Mouse (Mus musculus): ENCODE data around the gene D6Ertd527e.
A peak's percentile ranks its signal among the peaks of the same experiment; 100 is the strongest.

D6Ertd527e gene

GRCm38 (mm10) chr6:87151427-87151826, 46.9 kb downstream of the D6Ertd527e start:
- no peak for DNase-seq (ENCODE audit: low read depth, low spot score)

- DNase-seq (ENCODE audit: low read depth, low spot score): no peak
Observed at GRCm38 (mm10) chr6:87152461-87153230, 48.1 kb downstream of the D6Ertd527e start.

DNA sequence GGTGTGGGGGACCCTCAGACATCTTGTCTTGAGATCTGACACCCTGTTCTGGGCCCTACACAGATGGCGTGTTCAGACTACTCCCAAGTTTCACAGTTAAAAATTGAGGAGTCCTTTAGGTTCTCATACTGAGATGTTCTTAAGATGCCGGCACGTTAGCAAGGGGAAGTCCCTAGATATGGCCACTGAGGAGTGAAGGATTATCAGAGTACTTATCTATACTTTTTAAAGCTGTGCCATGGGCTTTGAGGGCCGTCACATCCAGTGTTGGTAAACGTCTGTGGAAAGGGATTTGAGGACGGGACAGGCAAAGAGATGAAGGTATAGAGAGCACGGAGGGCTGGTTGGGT, 48.7 kb downstream of the D6Ertd527e start:
- no peak for DNase-seq (ENCODE audit: low read depth, low spot score)

DNA sequence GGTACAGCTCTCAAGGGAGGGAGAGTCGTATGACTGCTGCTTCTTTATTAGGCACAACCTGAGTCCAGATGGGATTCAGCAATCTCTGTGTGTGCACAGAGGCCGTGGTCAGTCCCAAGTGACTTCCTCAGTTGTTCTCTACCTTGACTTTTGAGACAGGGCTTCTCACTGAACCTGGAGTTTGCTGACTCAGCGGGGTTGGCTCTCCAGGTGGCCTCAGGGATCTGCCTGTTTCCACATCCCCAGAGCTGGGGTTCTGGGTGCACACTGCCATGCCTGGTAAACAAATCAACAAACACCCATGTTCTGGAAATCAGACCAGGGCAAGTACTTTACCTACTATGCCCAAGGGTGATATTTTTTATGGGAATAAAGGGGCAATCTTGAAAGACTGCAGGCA, 49.3 kb downstream of the D6Ertd527e start:
- DNase-seq (ENCODE audit: low read depth, low spot score): no peak

DNA sequence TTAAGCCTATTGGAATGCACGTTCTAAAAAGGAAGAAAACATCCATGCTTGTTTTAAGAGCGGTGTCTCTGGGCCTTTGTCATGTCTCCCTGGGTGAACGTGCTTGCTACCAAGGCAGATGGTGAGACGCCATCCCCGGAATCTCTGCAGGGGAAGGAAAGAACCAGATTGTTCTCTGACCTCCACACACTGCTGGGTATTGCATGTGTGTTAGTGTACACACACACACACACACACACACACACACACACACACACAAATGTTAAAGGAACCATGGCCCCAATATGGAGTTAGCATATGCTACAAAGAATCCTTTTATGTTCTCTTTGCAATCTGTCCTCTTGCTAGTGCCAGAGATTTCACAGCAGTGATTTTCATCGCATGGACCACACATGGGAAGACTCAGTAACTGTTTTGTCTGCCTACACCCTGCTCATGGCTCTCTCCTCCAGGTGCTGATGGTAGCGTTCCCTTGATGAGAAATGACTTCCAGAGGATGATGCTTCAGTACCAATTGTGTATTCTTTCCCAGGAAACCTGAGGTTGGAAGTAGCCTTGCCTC, 53.6 kb downstream of the D6Ertd527e start:
- no peak for DNase-seq (ENCODE audit: low read depth, low spot score)

- peak; percentile 20 for DNase-seq (ENCODE audit: low read depth, low spot score)
Observed at GRCm38 (mm10) chr6:87160196-87160595, 55.6 kb downstream of the D6Ertd527e start.

DNA sequence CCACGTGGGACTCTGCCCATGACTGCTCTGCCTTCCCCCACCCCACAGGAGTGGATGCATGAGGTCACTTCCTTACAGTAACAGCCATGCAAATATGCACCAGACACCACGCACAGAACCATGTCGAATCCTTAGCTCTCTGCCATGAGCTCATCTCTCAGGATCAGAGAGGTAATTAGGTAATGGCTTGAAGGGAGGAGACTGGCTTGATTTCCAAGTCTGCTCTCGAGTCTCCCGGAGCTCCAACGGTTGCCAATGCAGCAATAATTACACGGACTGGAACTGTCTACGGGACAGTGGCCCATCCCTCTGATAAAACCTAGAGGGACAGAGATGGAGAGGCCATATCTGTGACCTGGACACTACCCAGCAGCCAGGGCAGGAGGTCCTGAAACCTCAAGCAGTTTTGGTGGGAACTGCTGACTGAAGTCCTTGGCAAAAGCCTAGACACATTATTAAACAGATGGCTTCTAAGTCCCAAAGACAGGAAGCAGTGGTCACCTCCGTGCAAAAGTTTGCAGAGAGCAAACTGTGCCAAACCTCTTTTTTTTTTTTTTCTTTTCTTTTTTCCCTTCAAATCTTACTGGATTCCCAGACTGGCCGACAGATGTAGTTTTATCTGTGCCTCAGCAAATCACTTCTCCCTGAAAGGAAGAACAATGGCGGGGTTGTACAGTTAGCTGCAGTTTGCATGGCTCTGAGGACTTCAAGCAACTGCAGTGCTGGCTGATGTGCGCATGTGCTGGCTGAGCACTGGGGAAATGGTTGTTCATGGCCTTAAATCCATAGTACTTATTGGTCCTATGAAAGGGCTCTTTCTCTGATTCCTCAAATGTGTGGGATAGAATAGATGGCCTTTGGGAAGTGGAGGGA, 57.1 kb downstream of the D6Ertd527e start:
- DNase-seq (ENCODE audit: low read depth, low spot score): no peak

Measured in embryo, embryonic 11.5 days (tissue).